Mouse (Mus musculus) heart, adult 2 months (tissue): Measurements from ENCODE around the gene Cdk14. TPM values are rescaled to one million over a fixed set of nuclear protein-coding genes. Genes with fewer than 3 reads are reported as not detected.

ENCODE experiments used
- DNase-seq, 2 experiments: peaks; one replicate each; pipeline ENCODE4 v3.0.0; 2021
- H3K27ac ChIP-seq: fragments of 200-600 bp; 2 replicates; pipeline ENCODE4 v1.8.1; 2022
- H3K27me3 ChIP-seq: fragments of 200-500 bp; 2 replicates; pipeline ENCODE4 v1.6.1; 2012; ENCODE audit warnings: mild to moderate bottlenecking, low read length, inconsistent platforms, mixed read lengths; ENCODE audit not compliant: control insufficient read depth, insufficient read depth
- H3K36me3 ChIP-seq: fragments of 200-500 bp; 2 replicates; pipeline ENCODE4 v1.6.1; 2012; ENCODE audit warnings: low read length, inconsistent platforms; ENCODE audit not compliant: control insufficient read depth, insufficient read depth
- H3K4me1 ChIP-seq: fragments of 200-500 bp; 2 replicates; pipeline ENCODE4 v1.6.1; 2011; ENCODE audit warnings: low read length; ENCODE audit not compliant: control insufficient read depth, insufficient read depth
- H3K4me3 ChIP-seq: fragments of 200-600 bp; 2 replicates; pipeline ENCODE4 v1.8.1; 2022
- H3K79me2 ChIP-seq: fragments of 200-500 bp; replicated peaks from 2 replicates; pipeline ENCODE4 v1.6.1; 2012; ENCODE audit warnings: mild to moderate bottlenecking, inconsistent platforms, low read length, moderate library complexity, mixed read lengths; ENCODE audit not compliant: control insufficient read depth, insufficient read depth
- H3K9ac ChIP-seq: fragments of 200-500 bp; 2 replicates; pipeline ENCODE4 v1.6.1; 2012; ENCODE audit warnings: low read depth, mild to moderate bottlenecking, control low read depth, inconsistent platforms, low read length, mixed read lengths
- CTCF ChIP-seq: fragments of 200-600 bp; IDR thresholded peaks from 2 replicates; pipeline ENCODE4 v1.8.1; 2022; ENCODE audit warnings: antibody characterized with exemption, mild to moderate bottlenecking, moderate library complexity
- EP300 ChIP-seq: fragments of 200-500 bp; IDR thresholded peaks from 2 replicates; pipeline ENCODE4 v1.6.1; 2011; ENCODE audit warnings: low read depth, low read length, control low read depth; ENCODE audit not compliant: insufficient read depth
- POLR2A ChIP-seq: fragments of 200-500 bp; IDR thresholded peaks from 2 replicates; pipeline ENCODE4 v1.6.1; 2011; ENCODE audit warnings: mild to moderate bottlenecking, low read depth, low read length, control low read depth; ENCODE audit not compliant: insufficient read depth
- WGBS: fragments of 180-500 bp; shearing (Covaris S2); methylation state at CpG from one replicate; pipeline ENCODE4 v1.1.7; 2018; 5-methylcytosine and 5-hydroxymethylcytosine counted together
- intact Hi-C: fragments of 180-260 bp; cut with DNase I; formaldehyde crosslinking; loops from one replicate; pipeline ENCODE4 v1.15.1; 2025
- polyA plus RNA-seq: library from polyadenylated mRNA; depleted of rRNA; stranded (reverse); fragments of >200 nt; gene quantifications from 2 replicates; pipeline ENCODE4 v1.2.3, GENCODE M21; 2012
- total RNA-seq, 2 experiments: library from RNA; stranded (reverse); gene quantifications; 2 replicates each; pipeline ENCODE4 v1.2.3; 2021

Gene Cdk14
- total and polyA plus RNA-seq, 3 experiments, result 2.7 to 8.1 (median 7.6) TPM

DNA sequence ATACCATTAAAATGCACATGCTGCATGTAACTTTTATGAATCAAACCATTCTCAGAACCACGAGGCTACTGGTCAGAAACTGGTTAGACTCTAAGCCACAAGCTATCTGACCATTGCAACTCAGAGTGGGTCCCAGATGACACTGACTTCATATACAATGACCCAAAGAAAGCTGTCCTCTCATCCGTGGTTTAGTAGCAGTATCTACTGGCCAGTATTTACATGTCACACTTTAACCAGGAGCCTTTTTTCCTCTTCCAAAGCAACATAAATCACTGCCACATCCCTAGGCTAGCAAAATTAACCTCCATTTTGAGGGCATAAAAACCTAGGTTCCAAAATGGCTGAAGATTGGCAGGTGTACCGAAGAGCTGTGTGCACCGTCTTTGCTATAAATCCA is 533.0 kb downstream of the Cdk14 start:
- Histone ChIP-seq H3K27ac (no peak overlapping the region), H3K4me1 (no peaks in the 10 kb centered on the region), H3K4me3 (no peak overlapping the region), H3K36me3 (no peaks in the 10 kb centered on the region), H3K9ac (no peak overlapping the region), H3K27me3 (no peaks in the 10 kb centered on the region), H3K79me2 (no peaks in the 10 kb centered on the region)
- 89% methylated on average over 4 of the region's 4 CpGs for WGBS
- no peak for DNase-seq
- TF ChIP-seq EP300, result no peak
- no peak for TF ChIP-seq CTCF
- TF ChIP-seq POLR2A, result no peak
- intact Hi-C loops, result no loop called here

DNA sequence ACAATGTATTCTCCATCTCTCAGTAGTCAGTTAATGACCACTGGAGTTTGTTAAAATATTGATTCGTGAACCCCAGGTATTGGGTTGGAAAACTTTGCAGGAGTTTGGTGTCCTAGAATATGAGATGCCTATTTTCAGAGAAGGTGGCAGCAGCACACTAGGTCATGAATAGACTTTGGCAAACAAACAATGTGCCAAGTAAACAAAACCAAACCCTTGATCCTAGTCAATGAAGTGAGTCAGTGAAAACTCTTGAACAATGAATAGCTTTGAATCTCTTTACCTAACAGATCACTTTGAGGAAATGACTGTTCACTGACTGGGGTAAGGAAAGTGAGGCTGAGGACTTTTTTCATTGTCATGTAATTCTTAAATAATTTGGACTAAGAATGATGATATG is 537.3 kb downstream of the Cdk14 start:
- no peaks in the 10 kb centered on the region for H3K27me3 ChIP-seq
- TF ChIP-seq POLR2A (no peak), EP300 (no peak), CTCF (no peak)
- H3K79me2 ChIP-seq, result no peaks in the 10 kb centered on the region
- H3K27ac ChIP-seq, result no peak overlapping the region
- H3K9ac ChIP-seq, result no peak overlapping the region
- no peaks in the 10 kb centered on the region for H3K36me3 ChIP-seq
- no peak overlapping the region for H3K4me3 ChIP-seq
- DNase-seq, result no peak
- intact Hi-C loops, result no loop called here
- WGBS, result 98% methylated on average over 1 of the region's 1 CpGs
- H3K4me1 ChIP-seq, result no peaks in the 10 kb centered on the region

DNA sequence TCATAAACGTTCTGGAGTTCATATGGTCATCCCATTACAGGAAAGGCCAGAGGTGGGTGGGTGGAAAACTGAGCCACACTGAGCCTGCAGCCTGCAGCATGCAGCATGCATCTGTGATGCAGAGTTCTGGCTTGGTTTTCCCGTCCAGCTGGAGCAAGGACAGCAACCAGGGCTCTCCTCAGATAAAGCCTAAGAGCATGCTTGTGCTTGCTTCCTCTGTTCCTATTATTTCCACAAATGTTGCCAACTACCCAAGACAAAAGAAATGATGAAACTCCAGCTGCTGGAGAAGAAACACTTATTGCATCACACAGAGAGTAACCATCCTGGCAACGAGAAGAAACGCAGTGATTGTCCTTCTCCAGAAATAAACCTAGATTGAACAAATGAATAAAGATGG is 539.8 kb downstream of the Cdk14 start:
- Histone ChIP-seq H3K36me3 (no peaks in the 10 kb centered on the region), H3K9ac (no peak overlapping the region), H3K4me1 (no peaks in the 10 kb centered on the region), H3K79me2 (no peaks in the 10 kb centered on the region), H3K27me3 (no peaks in the 10 kb centered on the region), H3K4me3 (no peak overlapping the region), H3K27ac (no peak overlapping the region)
- TF ChIP-seq CTCF, result no peak
- no peak for TF ChIP-seq POLR2A
- TF ChIP-seq EP300, result no peak
- peak; percentile 23 to 24 for DNase-seq
- intact Hi-C loops, result no loop called here
- WGBS, result 45% methylated on average over 4 of the region's 4 CpGs

DNA sequence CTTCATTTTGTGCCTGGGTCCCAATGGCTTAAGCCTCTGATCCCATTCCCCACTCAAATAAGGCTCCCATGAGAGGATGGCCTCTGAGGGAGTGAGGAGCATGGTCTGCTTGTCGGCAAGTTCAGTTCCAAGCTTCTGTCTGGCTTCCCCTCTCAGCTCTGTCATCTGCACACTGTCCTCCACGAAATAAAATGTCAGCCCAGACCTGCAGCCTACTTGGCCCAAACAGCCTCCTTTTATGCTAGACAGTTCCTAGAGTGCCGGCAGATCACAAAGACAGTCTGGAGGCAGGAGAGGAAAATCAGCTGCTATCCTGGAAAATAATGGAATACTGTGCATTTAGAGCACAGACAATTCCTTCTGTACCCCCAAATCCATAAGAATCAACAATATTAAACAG is 541.2 kb downstream of the Cdk14 start:
- no peak for TF ChIP-seq POLR2A
- TF ChIP-seq CTCF, result no peak
- TF ChIP-seq EP300, result no peak
- DNase-seq, result no peak
- Histone ChIP-seq H3K27ac (no peak overlapping the region), H3K4me3 (no peak overlapping the region), H3K36me3 (no peaks in the 10 kb centered on the region), H3K27me3 (no peaks in the 10 kb centered on the region), H3K9ac (no peak overlapping the region), H3K79me2 (no peaks in the 10 kb centered on the region), H3K4me1 (no peaks in the 10 kb centered on the region)
- WGBS, result 58% methylated on average over 3 of the region's 3 CpGs
- intact Hi-C loops, result no loop called here

DNA sequence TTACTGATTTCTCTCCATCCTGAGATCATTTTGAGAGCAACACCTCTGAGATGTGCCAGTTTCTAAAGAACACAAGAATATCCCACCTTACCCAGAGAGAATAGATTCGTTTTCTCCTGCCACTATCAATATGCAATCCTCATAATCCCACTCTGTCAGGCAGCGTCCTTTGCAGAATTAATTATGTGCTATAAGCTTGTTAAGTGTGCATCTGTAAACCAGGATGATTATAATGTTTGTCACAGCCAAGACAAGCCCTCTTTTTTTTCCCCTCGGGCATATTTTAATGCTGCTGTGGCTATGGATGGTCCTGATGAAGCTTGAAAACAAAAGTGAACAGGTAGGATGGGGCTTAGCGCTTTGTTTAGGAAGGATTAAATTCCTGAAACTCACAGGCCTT is 542.5 kb downstream of the Cdk14 start:
- Histone ChIP-seq H3K4me1 (no peaks in the 10 kb centered on the region), H3K27ac (no peak overlapping the region), H3K4me3 (no peak overlapping the region), H3K36me3 (no peaks in the 10 kb centered on the region), H3K79me2 (no peaks in the 10 kb centered on the region), H3K27me3 (no peaks in the 10 kb centered on the region), H3K9ac (no peak overlapping the region)
- 77% methylated on average over 4 of the region's 4 CpGs for WGBS
- no peak for DNase-seq
- intact Hi-C loops, result no loop called here
- TF ChIP-seq EP300 (no peak), POLR2A (no peak), CTCF (no peak)

DNA sequence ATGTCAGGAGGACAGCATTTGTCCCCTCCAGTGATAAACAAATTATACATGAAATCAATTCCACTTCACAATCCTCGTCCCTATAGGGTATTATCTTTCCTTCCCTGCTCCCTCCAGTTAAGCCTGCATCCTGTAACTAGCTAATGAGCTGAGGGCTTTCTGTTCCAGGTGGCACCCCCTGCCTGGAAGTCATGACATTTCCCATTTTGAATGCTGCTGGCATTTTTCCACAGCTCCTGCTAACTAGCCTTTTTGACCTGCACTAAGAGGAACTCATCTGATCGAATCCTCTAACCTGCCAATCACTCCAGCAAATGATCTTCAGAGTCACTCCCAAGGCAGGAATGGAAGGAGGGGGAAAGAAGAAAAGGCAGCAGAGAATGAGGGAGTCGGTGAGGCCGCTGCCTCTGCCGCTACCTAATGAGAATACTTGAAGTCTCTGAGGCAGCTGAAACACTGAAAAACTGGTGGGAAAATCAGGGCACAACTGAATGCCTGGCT is 542.9 kb downstream of the Cdk14 start:
- intact Hi-C loops, result no loop called here
- H3K27ac ChIP-seq, result no peak overlapping the region
- no peaks in the 10 kb centered on the region for H3K36me3 ChIP-seq
- no peaks in the 10 kb centered on the region for H3K4me1 ChIP-seq
- 67% methylated on average over 5 of the region's 5 CpGs for WGBS
- no peak overlapping the region for H3K9ac ChIP-seq
- DNase-seq, result no peak
- H3K4me3 ChIP-seq, result no peak overlapping the region
- H3K79me2 ChIP-seq, result no peaks in the 10 kb centered on the region
- TF ChIP-seq POLR2A (no peak), EP300 (no peak), CTCF (no peak)
- no peaks in the 10 kb centered on the region for H3K27me3 ChIP-seq
